Mouse (Mus musculus): ENCODE data around the gene Vmo1. TPM values are rescaled to one million over a fixed set of nuclear protein-coding genes. Genes with fewer than 3 reads are reported as not detected.
A peak's percentile ranks its signal among the peaks of the same experiment; 100 is the strongest.
"Not testable (repeated sequence)": the region's sequence is repeated elsewhere in the genome, so short reads cannot be mapped to it uniquely, and the experiment has no call there.

Vmo1 gene
- polyA plus RNA-seq, 1 experiment from 2014 or later, result 0.66 TPM

DNA sequence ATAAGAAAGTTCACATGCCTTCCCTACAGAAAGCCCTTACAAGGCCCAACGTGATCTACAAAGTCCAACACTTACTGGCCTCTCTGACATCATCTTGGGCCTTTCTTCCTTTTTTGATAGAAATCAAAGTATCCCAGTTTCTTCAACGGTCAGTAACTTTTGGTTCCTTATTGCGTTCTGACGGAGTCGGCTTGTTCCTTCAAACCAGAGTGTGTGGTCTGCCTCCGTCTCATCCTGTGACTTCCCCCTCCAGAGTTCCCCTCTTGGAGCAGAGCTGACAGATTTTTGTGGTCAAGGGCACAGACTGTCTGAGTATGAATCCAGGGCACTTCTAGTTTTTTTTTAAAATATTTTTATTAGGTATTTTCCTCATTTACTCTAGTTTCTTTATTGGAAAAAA lies 24.7 kb downstream of the Vmo1 start:
- Histone ChIP-seq H3K4me1 (replicated peaks; ENCODE audit: insufficient read depth, low read length) (no peaks in the 10 kb centered on the region), H3K27ac (no peak overlapping the region), H3K27me3 (ENCODE audit: insufficient read depth, low read length) (no peaks in the 10 kb centered on the region), H3K4me3 (replicated peaks; ENCODE audit: low read depth, low read length) (no peak overlapping the region), H3K4me2 (ENCODE audit: low read length) (no peak overlapping the region), H3K9ac (ENCODE audit: low read depth, low read length) (no peak overlapping the region), H3K9me3 (replicated peaks; ENCODE audit: low read length) (no peaks in the 10 kb centered on the region), H3K36me3 (ENCODE audit: insufficient read depth, low read length) (no peaks in the 10 kb centered on the region)
- 83% methylated on average over 6 of the region's 6 CpGs for WGBS
- TF ChIP-seq CTCF (IDR thresholded peaks at IDR 0.05; ENCODE audit: low read depth), result no peak
- no peak for DNase-seq (ENCODE audit: low spot score)
- ATAC-seq (replicated peaks; ENCODE audit: low FRiP score, low read depth), result no peak

DNA sequence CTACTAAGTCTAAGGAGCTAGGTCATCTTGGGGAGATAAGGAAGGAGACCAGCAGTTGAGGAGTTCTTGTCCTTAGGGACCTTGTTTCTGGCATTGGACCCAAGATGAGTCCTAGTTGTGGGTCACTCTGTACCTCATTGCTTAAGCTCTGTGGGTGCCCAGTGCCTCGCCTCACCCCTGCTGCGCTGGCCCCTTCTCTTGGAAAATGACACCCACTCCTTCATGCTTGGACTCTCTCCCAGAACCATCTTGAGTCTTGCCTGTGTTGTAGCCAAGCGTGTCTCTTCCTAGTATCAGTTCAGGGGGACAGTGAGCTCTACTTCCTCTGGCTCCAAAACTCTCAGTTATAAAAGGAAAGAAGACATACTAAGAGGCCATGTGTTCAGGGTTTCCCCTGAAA lies 25.3 kb downstream of the Vmo1 start:
- Histone ChIP-seq H3K36me3 (ENCODE audit: insufficient read depth, low read length) (no peaks in the 10 kb centered on the region), H3K27me3 (ENCODE audit: insufficient read depth, low read length) (no peaks in the 10 kb centered on the region), H3K4me1 (replicated peaks; ENCODE audit: insufficient read depth, low read length) (no peaks in the 10 kb centered on the region), H3K9me3 (replicated peaks; ENCODE audit: low read length) (no peaks in the 10 kb centered on the region), H3K4me2 (ENCODE audit: low read length) (no peak overlapping the region), H3K9ac (ENCODE audit: low read depth, low read length) (no peak overlapping the region), H3K27ac (no peak overlapping the region), H3K4me3 (replicated peaks; ENCODE audit: low read depth, low read length) (no peak overlapping the region)
- WGBS, result 80% methylated on average over 3 of the region's 3 CpGs
- no peak for TF ChIP-seq CTCF (IDR thresholded peaks at IDR 0.05; ENCODE audit: low read depth)
- ATAC-seq (replicated peaks; ENCODE audit: low FRiP score, low read depth), result no peak
- DNase-seq (ENCODE audit: low spot score), result no peak

DNA sequence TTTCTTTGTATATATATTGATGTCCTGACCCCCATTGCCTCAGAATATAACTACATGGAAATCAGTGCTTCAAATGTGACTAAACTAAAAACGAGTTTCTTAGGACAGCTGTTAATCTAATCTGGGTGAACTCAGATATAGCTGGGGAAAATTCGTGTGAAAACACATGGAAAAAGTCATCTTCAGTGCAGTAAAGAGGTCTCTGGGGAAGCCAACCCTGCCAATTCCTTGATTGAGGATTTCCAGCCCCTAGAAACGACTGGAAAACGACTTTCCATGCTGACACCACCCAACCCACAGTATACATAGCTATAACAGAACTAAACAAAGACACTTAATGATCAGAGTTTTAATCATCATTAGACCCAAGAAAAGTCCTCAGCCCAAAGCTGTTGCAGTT lies 26.6 kb downstream of the Vmo1 start:
- Histone ChIP-seq H3K4me2 (ENCODE audit: low read length) (no peak overlapping the region), H3K9me3 (replicated peaks; ENCODE audit: low read length) (no peaks in the 10 kb centered on the region), H3K36me3 (ENCODE audit: insufficient read depth, low read length) (no peaks in the 10 kb centered on the region), H3K27ac (no peak overlapping the region), H3K4me1 (replicated peaks; ENCODE audit: insufficient read depth, low read length) (no peaks in the 10 kb centered on the region), H3K9ac (ENCODE audit: low read depth, low read length) (no peak overlapping the region), H3K27me3 (ENCODE audit: insufficient read depth, low read length) (no peaks in the 10 kb centered on the region), H3K4me3 (replicated peaks; ENCODE audit: low read depth, low read length) (no peak overlapping the region)
- ATAC-seq (replicated peaks; ENCODE audit: low FRiP score, low read depth), result no peak
- no peak for DNase-seq (ENCODE audit: low spot score)
- WGBS, result 43% methylated on average over 4 of the region's 4 CpGs
- TF ChIP-seq CTCF (IDR thresholded peaks at IDR 0.05; ENCODE audit: low read depth), result no peak

- no peak for ATAC-seq (replicated peaks; ENCODE audit: low FRiP score, low read depth)
- H3K27me3 ChIP-seq (ENCODE audit: insufficient read depth, low read length), result no peaks in the 10 kb centered on the region
- WGBS, result 45% methylated on average over 2 of the region's 2 CpGs
- no peaks in the 10 kb centered on the region for H3K4me1 ChIP-seq (replicated peaks; ENCODE audit: insufficient read depth, low read length)
- no peak overlapping the region for H3K27ac ChIP-seq
- H3K9ac ChIP-seq (ENCODE audit: low read depth, low read length), result no peak overlapping the region
- H3K9me3 ChIP-seq (replicated peaks; ENCODE audit: low read length), result no peaks in the 10 kb centered on the region
- no peak overlapping the region for H3K4me3 ChIP-seq (replicated peaks; ENCODE audit: low read depth, low read length)
- no peaks in the 10 kb centered on the region for H3K36me3 ChIP-seq (ENCODE audit: insufficient read depth, low read length)
- H3K4me2 ChIP-seq (ENCODE audit: low read length), result no peak overlapping the region
- no peak for TF ChIP-seq CTCF (IDR thresholded peaks at IDR 0.05; ENCODE audit: low read depth)
- peak; percentile 74 for DNase-seq (ENCODE audit: low spot score)
These were observed 28.9 kb downstream of the Vmo1 start for GRCm38 (mm10) chr11:70485498-70485897.

GRCm38 (mm10) chr11:70474872-70475534 lies 39.4 kb downstream of the Vmo1 start:
- WGBS, result 43% methylated on average over 12 of the region's 12 CpGs
- no peaks in the 10 kb centered on the region for H3K36me3 ChIP-seq (ENCODE audit: insufficient read depth, low read length)
- H3K4me3 ChIP-seq (replicated peaks; ENCODE audit: low read depth, low read length), result no peak overlapping the region
- no peaks in the 10 kb centered on the region for H3K4me1 ChIP-seq (replicated peaks; ENCODE audit: insufficient read depth, low read length)
- no peak overlapping the region; the same call in 1 of the 2 replicates for H3K4me2 ChIP-seq (ENCODE audit: low read length)
- no peaks in the 10 kb centered on the region for H3K27me3 ChIP-seq (ENCODE audit: insufficient read depth, low read length)
- ATAC-seq (replicated peaks; ENCODE audit: low FRiP score, low read depth), result peak; percentile 85
- peak overlapping the region; percentile 60 for H3K27ac ChIP-seq
- no peak overlapping the region for H3K9ac ChIP-seq (ENCODE audit: low read depth, low read length)
- no peak for TF ChIP-seq CTCF (IDR thresholded peaks at IDR 0.05; ENCODE audit: low read depth)
- DNase-seq (ENCODE audit: low spot score), result peak; percentile 50
- H3K9me3 ChIP-seq (replicated peaks; ENCODE audit: low read length), result no peaks in the 10 kb centered on the region

DNA sequence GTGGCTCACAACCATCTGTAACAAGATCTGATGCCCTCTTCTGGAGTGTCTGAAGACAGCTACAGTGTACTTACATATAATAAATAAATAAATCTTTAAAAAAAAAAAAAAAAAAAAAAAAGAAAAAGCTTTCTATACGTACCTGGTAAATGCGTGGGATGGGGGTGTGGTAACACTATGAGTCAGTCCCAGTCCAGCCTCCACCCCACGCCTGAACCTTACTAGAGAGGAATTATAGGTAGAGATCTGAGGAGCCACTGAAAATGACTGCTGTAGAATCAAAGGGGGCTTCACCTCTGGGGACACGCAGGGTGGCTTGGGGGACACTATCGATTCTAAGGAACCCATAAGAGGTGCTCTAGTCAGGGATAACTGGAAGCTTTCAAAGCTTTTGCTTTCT lies 41.1 kb downstream of the Vmo1 start:
- not testable (repeated sequence) for ATAC-seq (replicated peaks; ENCODE audit: low FRiP score, low read depth); H3K36me3 ChIP-seq (ENCODE audit: insufficient read depth, low read length); H3K9ac ChIP-seq (ENCODE audit: low read depth, low read length); H3K4me2 ChIP-seq (ENCODE audit: low read length); H3K9me3 ChIP-seq (replicated peaks; ENCODE audit: low read length); H3K27me3 ChIP-seq (ENCODE audit: insufficient read depth, low read length); H3K4me1 ChIP-seq (replicated peaks; ENCODE audit: insufficient read depth, low read length); H3K4me3 ChIP-seq (replicated peaks; ENCODE audit: low read depth, low read length); DNase-seq (ENCODE audit: low spot score)
- peak overlapping the region; percentile 62 for H3K27ac ChIP-seq
- WGBS, result 58% methylated on average over 5 of the region's 5 CpGs

- Histone ChIP-seq H3K4me2 (ENCODE audit: low read length) (no peak overlapping the region), H3K4me1 (replicated peaks; ENCODE audit: insufficient read depth, low read length) (no peaks in the 10 kb centered on the region), H3K4me3 (replicated peaks; ENCODE audit: low read depth, low read length) (no peak overlapping the region), H3K9me3 (replicated peaks; ENCODE audit: low read length) (no peaks in the 10 kb centered on the region), H3K9ac (ENCODE audit: low read depth, low read length) (no peak overlapping the region), H3K27ac (0 out of 2 replicates have a peak overlapping the region, but pooled peaks have one; percentile 13), H3K27me3 (ENCODE audit: insufficient read depth, low read length) (no peaks in the 10 kb centered on the region), H3K36me3 (ENCODE audit: insufficient read depth, low read length) (no peaks in the 10 kb centered on the region)
- DNase-seq (ENCODE audit: low spot score), result no peak
- TF ChIP-seq CTCF (IDR thresholded peaks at IDR 0.05; ENCODE audit: low read depth), result no peak
- ATAC-seq (replicated peaks; ENCODE audit: low FRiP score, low read depth), result no peak
These were observed 41.7 kb downstream of the Vmo1 start for GRCm38 (mm10) chr11:70472716-70473115.
